Mouse (Mus musculus): Measurements from ENCODE around the gene P2ry6. TPM values are rescaled to one million over a fixed set of nuclear protein-coding genes. Genes with fewer than 3 reads are reported as not detected.
A peak's percentile ranks its signal among the peaks of the same experiment; 100 is the strongest.

The P2ry6 gene
- polyA plus RNA-seq, 1 experiment: 27.8 TPM

- Histone ChIP-seq H3K27ac (ENCODE audit: insufficient read depth, low read depth, low read length) (no peak overlapping the region), H3K27me3 (ENCODE audit: control insufficient read depth, insufficient read depth, low read length) (no peaks in the 10 kb centered on the region), H3K4me3 (ENCODE audit: low read depth, low read length) (no peak overlapping the region), H3K4me1 (ENCODE audit: control insufficient read depth, insufficient read depth, insufficient read length, low read length) (no peaks in the 10 kb centered on the region), H3K36me3 (ENCODE audit: control insufficient read depth, insufficient read depth, low read length) (no peaks in the 10 kb centered on the region)
- TF ChIP-seq CTCF (IDR thresholded peaks at IDR 0.05; ENCODE audit: extremely low read depth, insufficient read length, insufficient replicate concordance, low read depth, low read length) (no peak), POLR2A (IDR thresholded peaks at IDR 0.05; ENCODE audit: low read depth, low read length) (no peak)
- WGBS: 75% methylated on average over 6 of the region's 6 CpGs
These were observed 56.7 kb downstream of the P2ry6 start for GRCm38 (mm10) chr7:100917751-100918150.

- WGBS: 86% methylated on average over 6 of the region's 6 CpGs
- no peak for TF ChIP-seq CTCF (IDR thresholded peaks at IDR 0.05; ENCODE audit: extremely low read depth, insufficient read length, insufficient replicate concordance, low read depth, low read length)
- TF ChIP-seq POLR2A (IDR thresholded peaks at IDR 0.05; ENCODE audit: low read depth, low read length): no peak
- no peak overlapping the region for H3K4me3 ChIP-seq (ENCODE audit: low read depth, low read length)
- peak overlapping the region; percentile 23; the same call in 1 of the 2 replicates for H3K27ac ChIP-seq (ENCODE audit: insufficient read depth, low read depth, low read length)
- no peaks in the 10 kb centered on the region for H3K36me3 ChIP-seq (ENCODE audit: control insufficient read depth, insufficient read depth, low read length)
- H3K4me1 ChIP-seq (ENCODE audit: control insufficient read depth, insufficient read depth, insufficient read length, low read length): no peaks in the 10 kb centered on the region
- no peaks in the 10 kb centered on the region for H3K27me3 ChIP-seq (ENCODE audit: control insufficient read depth, insufficient read depth, low read length)
These were observed 57.9 kb downstream of the P2ry6 start for GRCm38 (mm10) chr7:100916526-100916925.

GRCm38 (mm10) chr7:100915204-100915603, 59.2 kb downstream of the P2ry6 start:
- Histone ChIP-seq H3K27ac (ENCODE audit: insufficient read depth, low read depth, low read length) (no peak overlapping the region), H3K36me3 (ENCODE audit: control insufficient read depth, insufficient read depth, low read length) (no peaks in the 10 kb centered on the region), H3K4me1 (ENCODE audit: control insufficient read depth, insufficient read depth, insufficient read length, low read length) (no peaks in the 10 kb centered on the region; the same call in 1 of the 2 replicates), H3K4me3 (ENCODE audit: low read depth, low read length) (no peak overlapping the region), H3K27me3 (ENCODE audit: control insufficient read depth, insufficient read depth, low read length) (no peaks in the 10 kb centered on the region)
- TF ChIP-seq POLR2A (IDR thresholded peaks at IDR 0.05; ENCODE audit: low read depth, low read length) (no peak), CTCF (IDR thresholded peaks at IDR 0.05; ENCODE audit: extremely low read depth, insufficient read length, insufficient replicate concordance, low read depth, low read length) (no peak)
- 82% methylated on average over 5 of the region's 5 CpGs for WGBS

- H3K36me3 ChIP-seq (ENCODE audit: control insufficient read depth, insufficient read depth, low read length): no peaks in the 10 kb centered on the region
- H3K27me3 ChIP-seq (ENCODE audit: control insufficient read depth, insufficient read depth, low read length): no peaks in the 10 kb centered on the region
- WGBS: 59% methylated on average over 9 of the region's 9 CpGs
- H3K4me1 ChIP-seq (ENCODE audit: control insufficient read depth, insufficient read depth, insufficient read length, low read length): no peaks in the 10 kb centered on the region; the same call in 1 of the 2 replicates
- no peak overlapping the region for H3K27ac ChIP-seq (ENCODE audit: insufficient read depth, low read depth, low read length)
- H3K4me3 ChIP-seq (ENCODE audit: low read depth, low read length): no peak overlapping the region
- TF ChIP-seq POLR2A (IDR thresholded peaks at IDR 0.05; ENCODE audit: low read depth, low read length) (no peak), CTCF (IDR thresholded peaks at IDR 0.05; ENCODE audit: extremely low read depth, insufficient read length, insufficient replicate concordance, low read depth, low read length) (no peak)
These were observed 62.7 kb downstream of the P2ry6 start for GRCm38 (mm10) chr7:100911791-100912190.

- no peaks in the 10 kb centered on the region for H3K27me3 ChIP-seq (ENCODE audit: control insufficient read depth, insufficient read depth, low read length)
- no peak overlapping the region for H3K27ac ChIP-seq (ENCODE audit: insufficient read depth, low read depth, low read length)
- H3K4me3 ChIP-seq (ENCODE audit: low read depth, low read length): no peak overlapping the region
- H3K4me1 ChIP-seq (ENCODE audit: control insufficient read depth, insufficient read depth, insufficient read length, low read length): no peaks in the 10 kb centered on the region; the same call in 1 of the 2 replicates
- no peak for TF ChIP-seq CTCF (IDR thresholded peaks at IDR 0.05; ENCODE audit: extremely low read depth, insufficient read length, insufficient replicate concordance, low read depth, low read length)
- no peak for TF ChIP-seq POLR2A (IDR thresholded peaks at IDR 0.05; ENCODE audit: low read depth, low read length)
- H3K36me3 ChIP-seq (ENCODE audit: control insufficient read depth, insufficient read depth, low read length): no peaks in the 10 kb centered on the region
- WGBS: 57% methylated on average over 2 of the region's 2 CpGs
These were observed 63.1 kb downstream of the P2ry6 start for GRCm38 (mm10) chr7:100911246-100911770.

- H3K4me1 ChIP-seq (ENCODE audit: control insufficient read depth, insufficient read depth, insufficient read length, low read length): no peaks in the 10 kb centered on the region; the same call in 1 of the 2 replicates
- WGBS: 58% methylated on average over 8 of the region's 8 CpGs
- no peaks in the 10 kb centered on the region for H3K27me3 ChIP-seq (ENCODE audit: control insufficient read depth, insufficient read depth, low read length)
- peak; percentile 19; the same call in 1 of the 2 replicates for TF ChIP-seq CTCF (IDR thresholded peaks at IDR 0.05; ENCODE audit: extremely low read depth, insufficient read length, insufficient replicate concordance, low read depth, low read length)
- no peak for TF ChIP-seq POLR2A (IDR thresholded peaks at IDR 0.05; ENCODE audit: low read depth, low read length)
- H3K27ac ChIP-seq (ENCODE audit: insufficient read depth, low read depth, low read length): no peak overlapping the region
- H3K4me3 ChIP-seq (ENCODE audit: low read depth, low read length): no peak overlapping the region
- H3K36me3 ChIP-seq (ENCODE audit: control insufficient read depth, insufficient read depth, low read length): no peaks in the 10 kb centered on the region
These were observed 65.9 kb downstream of the P2ry6 start for GRCm38 (mm10) chr7:100908567-100908966.

GRCm38 (mm10) chr7:100908061-100908460, 66.4 kb downstream of the P2ry6 start:
- no peak for TF ChIP-seq CTCF (IDR thresholded peaks at IDR 0.05; ENCODE audit: extremely low read depth, insufficient read length, insufficient replicate concordance, low read depth, low read length)
- Histone ChIP-seq H3K27ac (ENCODE audit: insufficient read depth, low read depth, low read length) (0 out of 2 replicates have a peak overlapping the region, but pooled peaks have one; percentile 26), H3K36me3 (ENCODE audit: control insufficient read depth, insufficient read depth, low read length) (no peaks in the 10 kb centered on the region), H3K4me3 (ENCODE audit: low read depth, low read length) (no peak overlapping the region), H3K27me3 (ENCODE audit: control insufficient read depth, insufficient read depth, low read length) (no peaks in the 10 kb centered on the region), H3K4me1 (ENCODE audit: control insufficient read depth, insufficient read depth, insufficient read length, low read length) (no peaks in the 10 kb centered on the region; the same call in 1 of the 2 replicates)
- WGBS: 86% methylated on average over 8 of the region's 8 CpGs

Measured in small intestine, adult 2 months (tissue).